Mouse (Mus musculus): Measurements from ENCODE around the gene Sirt4. TPM values are rescaled to one million over a fixed set of nuclear protein-coding genes. Genes with fewer than 3 reads are reported as not detected.

Gene Sirt4
- total and polyA plus RNA-seq, 2 experiments from 2014 or later: 20.2 to 33.7 TPM

- WGBS: 80% methylated on average over 9 of the region's 9 CpGs
- 0 out of 2 replicates have a peak overlapping the region, but pooled peaks have one; percentile 53 for H3K4me2 ChIP-seq (ENCODE audit: low read depth, low read length)
- H3K4me3 ChIP-seq (ENCODE audit: low read length): no peak overlapping the region
These were observed 3.5 kb upstream of the Sirt4 start for GRCm38 (mm10) chr5:115487942-115488580.

DNA sequence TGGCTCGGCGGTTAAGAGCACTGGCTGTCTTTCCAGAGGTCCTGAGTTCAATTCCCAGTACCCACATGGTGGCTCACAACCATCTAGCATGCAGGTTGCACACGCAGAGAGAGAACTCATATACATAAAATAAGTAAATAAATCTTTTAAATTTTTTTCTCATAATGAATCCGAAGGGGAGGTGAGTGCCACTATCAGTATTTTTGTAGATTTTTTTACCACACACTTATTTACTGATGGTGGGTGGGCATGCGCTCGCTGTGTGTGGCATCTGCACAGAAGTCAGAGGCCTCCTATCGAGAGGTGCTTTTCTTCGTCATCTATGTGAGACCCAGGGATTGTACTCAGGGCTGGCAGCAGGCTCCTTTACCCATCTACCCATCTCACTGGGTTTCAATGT lies 2.8 kb upstream of the Sirt4 start:
- TF ChIP-seq CTCF (IDR thresholded peaks at IDR 0.05; ENCODE audit: low read depth): no peak
- no peaks in the 10 kb centered on the region for H3K36me3 ChIP-seq (ENCODE audit: insufficient read depth, low read length)
- H3K9me3 ChIP-seq (ENCODE audit: low read length): no peaks in the 10 kb centered on the region
- ATAC-seq: no peak
- H3K27me3 ChIP-seq (ENCODE audit: insufficient read depth, low read length): no peaks in the 10 kb centered on the region
- 83% methylated on average over 8 of the region's 8 CpGs for WGBS
- H3K4me1 ChIP-seq (ENCODE audit: insufficient read depth, low read length): peaks cover 17% of the 10 kb centered on the region
- no peak overlapping the region for H3K4me3 ChIP-seq (ENCODE audit: low read length)
- no peak overlapping the region for H3K27ac ChIP-seq
- DNase-seq (ENCODE audit: low spot score): no peak
- H3K9ac ChIP-seq (replicated peaks; ENCODE audit: low read length): no peak overlapping the region
- H3K4me2 ChIP-seq (ENCODE audit: low read depth, low read length): no peak overlapping the region

More at GRCm38 (mm10) chr5:115487942-115488580, 3.5 kb upstream of the Sirt4 start:
- Histone ChIP-seq H3K9ac (replicated peaks; ENCODE audit: low read length) (no peak overlapping the region), H3K4me1 (ENCODE audit: insufficient read depth, low read length) (peaks cover 11% of the 10 kb centered on the region; the same call in 1 of the 2 replicates), H3K36me3 (ENCODE audit: insufficient read depth, low read length) (no peaks in the 10 kb centered on the region), H3K9me3 (ENCODE audit: low read length) (no peaks in the 10 kb centered on the region), H3K27ac (no peak overlapping the region), H3K27me3 (ENCODE audit: insufficient read depth, low read length) (no peaks in the 10 kb centered on the region)
- peak; percentile 15; the same call in 1 of the 2 replicates for TF ChIP-seq CTCF (IDR thresholded peaks at IDR 0.05; ENCODE audit: low read depth)
- no peak for ATAC-seq
- no peak for DNase-seq (ENCODE audit: low spot score)

DNA sequence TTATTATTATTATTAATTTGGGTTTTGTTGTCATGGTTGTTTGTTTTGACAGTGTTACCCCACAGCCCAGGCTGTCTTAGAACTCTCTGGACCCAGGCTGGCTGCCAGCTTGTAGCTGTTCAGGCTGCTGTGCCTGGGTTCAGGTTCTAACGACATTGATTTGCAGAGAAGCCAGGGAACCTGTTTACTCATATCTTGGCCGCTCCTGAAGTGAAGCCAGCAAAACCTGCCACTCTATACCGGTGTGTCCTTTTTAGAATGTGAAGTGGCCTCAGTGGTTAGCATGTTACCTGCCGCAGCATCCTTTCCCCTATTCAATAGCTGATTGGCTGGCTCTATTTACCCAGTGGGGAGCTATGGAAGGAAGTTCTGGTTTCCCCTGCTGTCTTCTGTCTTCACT lies 2.2 kb upstream of the Sirt4 start:
- TF ChIP-seq CTCF (IDR thresholded peaks at IDR 0.05; ENCODE audit: low read depth): no peak

GRCm38 (mm10) chr5:115485489-115486205 lies 1.1 kb upstream of the Sirt4 start:
- Histone ChIP-seq H3K9me3 (ENCODE audit: low read length) (no peaks in the 10 kb centered on the region), H3K4me3 (ENCODE audit: low read length) (no peak overlapping the region), H3K36me3 (ENCODE audit: insufficient read depth, low read length) (no peaks in the 10 kb centered on the region), H3K27ac (no peak overlapping the region), H3K9ac (replicated peaks; ENCODE audit: low read length) (no peak overlapping the region), H3K4me1 (ENCODE audit: insufficient read depth, low read length) (peaks cover 11% of the 10 kb centered on the region; the same call in 1 of the 2 replicates), H3K4me2 (ENCODE audit: low read depth, low read length) (no peak overlapping the region), H3K27me3 (ENCODE audit: insufficient read depth, low read length) (no peaks in the 10 kb centered on the region)
- ATAC-seq (no peak), DNase-seq (ENCODE audit: low spot score) (no peak)
- 84% methylated on average over 18 of the region's 18 CpGs for WGBS
- no peak for TF ChIP-seq CTCF (IDR thresholded peaks at IDR 0.05; ENCODE audit: low read depth)

More for the DNA sequence above, 2.2 kb upstream of the Sirt4 start:
- no peak overlapping the region for H3K27ac ChIP-seq
- no peaks in the 10 kb centered on the region for H3K9me3 ChIP-seq (ENCODE audit: low read length)
- H3K27me3 ChIP-seq (ENCODE audit: insufficient read depth, low read length): no peaks in the 10 kb centered on the region
- no peak for ATAC-seq
- DNase-seq (ENCODE audit: low spot score): no peak
- no peak overlapping the region for H3K9ac ChIP-seq (replicated peaks; ENCODE audit: low read length)
- no peaks in the 10 kb centered on the region for H3K36me3 ChIP-seq (ENCODE audit: insufficient read depth, low read length)
- H3K4me3 ChIP-seq (ENCODE audit: low read length): no peak overlapping the region
- WGBS: 49% methylated on average over 4 of the region's 4 CpGs
- peaks cover 12% of the 10 kb centered on the region for H3K4me1 ChIP-seq (ENCODE audit: insufficient read depth, low read length)
- no peak overlapping the region for H3K4me2 ChIP-seq (ENCODE audit: low read depth, low read length)

DNA sequence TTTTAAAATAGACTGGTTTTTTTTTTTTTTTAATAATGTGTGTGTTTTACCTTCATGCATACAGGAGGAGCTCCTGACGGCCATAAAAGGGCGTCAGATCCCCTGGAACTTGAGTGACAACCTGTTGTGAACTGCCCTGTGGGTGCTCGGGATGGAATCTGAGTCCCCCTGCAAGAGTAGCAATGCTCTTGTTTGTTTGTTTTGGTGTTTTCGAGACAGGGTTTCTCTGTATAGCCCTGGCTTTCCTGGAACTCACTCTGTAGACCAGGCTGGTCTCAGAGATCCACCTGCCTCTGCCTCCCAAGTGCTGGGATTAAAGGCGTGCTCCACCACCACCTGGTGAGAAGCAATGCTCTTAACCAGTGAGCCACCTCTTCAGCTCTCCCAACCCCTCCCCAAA lies 471 bp upstream of the Sirt4 start:
- TF ChIP-seq CTCF (IDR thresholded peaks at IDR 0.05; ENCODE audit: low read depth): no peak

GRCm38 (mm10) chr5:115483385-115483784 lies 1.1 kb downstream of the Sirt4 start:
- Histone ChIP-seq H3K36me3 (ENCODE audit: insufficient read depth, low read length) (no peaks in the 10 kb centered on the region; the same call in 1 of the 2 replicates), H3K9ac (replicated peaks; ENCODE audit: low read length) (no peak overlapping the region), H3K4me2 (ENCODE audit: low read depth, low read length) (no peak overlapping the region), H3K9me3 (ENCODE audit: low read length) (no peaks in the 10 kb centered on the region), H3K27me3 (ENCODE audit: insufficient read depth, low read length) (no peaks in the 10 kb centered on the region), H3K27ac (no peak overlapping the region), H3K4me1 (ENCODE audit: insufficient read depth, low read length) (peaks cover 11% of the 10 kb centered on the region; the same call in 1 of the 2 replicates), H3K4me3 (ENCODE audit: low read length) (no peak overlapping the region)
- no peak for ATAC-seq
- no peak; the same call in 1 of the 2 replicates for TF ChIP-seq CTCF (IDR thresholded peaks at IDR 0.05; ENCODE audit: low read depth)
- WGBS: 46% methylated on average over 6 of the region's 6 CpGs
- DNase-seq (ENCODE audit: low spot score): no peak

More for the DNA sequence above, 471 bp upstream of the Sirt4 start:
- Histone ChIP-seq H3K4me2 (ENCODE audit: low read depth, low read length) (peak overlapping the region; percentile 74), H3K9me3 (ENCODE audit: low read length) (no peaks in the 10 kb centered on the region), H3K4me3 (ENCODE audit: low read length) (peak overlapping the region; percentile 41), H3K27me3 (ENCODE audit: insufficient read depth, low read length) (no peaks in the 10 kb centered on the region), H3K27ac (peak overlapping the region; percentile 80; the same call in 1 of the 2 replicates), H3K36me3 (ENCODE audit: insufficient read depth, low read length) (no peaks in the 10 kb centered on the region), H3K4me1 (ENCODE audit: insufficient read depth, low read length) (peaks cover 11% of the 10 kb centered on the region; the same call in 1 of the 2 replicates), H3K9ac (replicated peaks; ENCODE audit: low read length) (peak overlapping the region; percentile 57; the same call in 1 of the 2 replicates)
- WGBS: 73% methylated on average over 5 of the region's 5 CpGs
- DNase-seq (ENCODE audit: low spot score) (no peak), ATAC-seq (no peak)
